Mouse (Mus musculus): ENCODE data around the gene Zfp580.

DNA sequence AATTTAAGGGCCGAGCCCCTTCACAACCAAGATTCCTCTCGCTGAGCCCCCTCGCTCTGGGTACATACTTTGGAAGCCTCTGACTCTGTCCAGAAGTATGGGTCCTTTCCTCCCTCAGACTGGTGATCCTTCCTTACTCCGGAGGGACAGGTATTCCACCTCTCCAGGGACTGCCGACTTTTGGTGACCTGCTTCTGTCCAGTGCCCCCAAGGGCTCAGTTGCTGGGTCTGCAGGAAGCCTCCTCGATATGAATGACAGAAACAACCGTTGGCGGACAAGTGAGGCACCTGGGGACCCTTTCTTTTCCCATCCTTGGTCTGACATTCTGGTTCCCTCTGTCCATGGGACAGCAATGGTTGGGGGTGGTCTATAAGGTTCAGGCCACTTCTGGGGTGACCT, 6.0 kb downstream of the Zfp580 start:
- TF ChIP-seq POLR2A (IDR thresholded peaks at IDR 0.05; ENCODE audit: insufficient read depth, low read depth, low read length), result no peak
- TF ChIP-seq CTCF (IDR thresholded peaks at IDR 0.05; ENCODE audit: insufficient read depth, low read depth, low read length), result no peak

Data from olfactory bulb, adult 2 months (tissue).